Mouse (Mus musculus): ENCODE data around the gene Acsbg1. TPM values are rescaled to one million over a fixed set of nuclear protein-coding genes. Genes with fewer than 3 reads are reported as not detected.

Acsbg1 gene
- total RNA-seq, 2 experiments from 2014 or later: 2.9 TPM; not detected in 1

GRCm38 (mm10) chr9:54558731-54559130, 102.9 kb downstream of the Acsbg1 start:
- no peak for ATAC-seq (replicated peaks; ENCODE audit: poor library complexity)

DNA sequence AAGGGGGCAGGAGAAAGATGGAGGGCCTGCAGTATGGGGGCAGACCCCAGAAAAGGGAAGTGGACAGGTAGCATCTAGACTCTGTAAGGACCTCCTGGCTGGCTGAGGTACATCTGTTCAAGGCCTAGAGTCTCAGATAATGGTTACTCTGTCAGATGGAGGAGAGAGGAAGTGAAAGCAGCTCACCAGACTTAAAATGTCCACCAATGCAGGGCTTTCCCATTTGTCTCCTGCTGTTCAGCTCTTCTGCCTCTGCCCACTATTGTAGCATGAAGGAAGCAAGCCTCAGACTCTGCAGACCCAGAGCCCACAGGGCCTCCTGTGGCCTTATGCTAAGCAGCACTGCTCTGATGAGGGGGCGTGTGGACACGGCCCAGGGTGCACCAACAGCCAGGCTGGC, 106.6 kb downstream of the Acsbg1 start:
- ATAC-seq (replicated peaks; ENCODE audit: poor library complexity): peak; percentile 45

Other genes starting within 250 kb of the Acsbg1 start
- gene Dmxl2, start 160.2 kb downstream of the Acsbg1 start, total RNA-seq (2015): 9.8 and 13.9 TPM in 2 replicates
- gene Dmxl2, start 160.2 kb downstream of the Acsbg1 start, total RNA-seq (2017): 10.3 and 12.6 TPM in 2 replicates
- gene Sh2d7, start 122.9 kb downstream of the Acsbg1 start, total RNA-seq (2015): not detected in 2 replicates
- not detected in 2 replicates for gene Sh2d7, start 122.9 kb downstream of the Acsbg1 start, total RNA-seq (2017)
- 2.0 and 2.4 TPM in 2 replicates for gene Cib2, start 101.7 kb downstream of the Acsbg1 start, total RNA-seq (2015)
- 1.2 and 1.3 TPM in 2 replicates for gene Cib2, start 101.7 kb downstream of the Acsbg1 start, total RNA-seq (2017)
- 126 and 142 TPM in 2 replicates for gene Idh3a, start 75.5 kb downstream of the Acsbg1 start, total RNA-seq (2015)
- gene Idh3a, start 75.5 kb downstream of the Acsbg1 start, total RNA-seq (2017): 74.5 and 85.5 TPM in 2 replicates
- gene Dnaja4, start 37.0 kb upstream of the Acsbg1 start, total RNA-seq (2015): 0.51 and 1.4 TPM in 2 replicates
- 1.3 and 1.8 TPM in 2 replicates for gene Dnaja4, start 37.0 kb upstream of the Acsbg1 start, total RNA-seq (2017)
- 127 and 129 TPM in 2 replicates for gene Wdr61, start 72.6 kb upstream of the Acsbg1 start, total RNA-seq (2015)
- gene Wdr61, start 72.6 kb upstream of the Acsbg1 start, total RNA-seq (2017): 68.9 and 94.4 TPM in 2 replicates
- gene Crabp1, start 102.9 kb upstream of the Acsbg1 start, total RNA-seq (2015): not detected in 2 replicates
- gene Crabp1, start 102.9 kb upstream of the Acsbg1 start, total RNA-seq (2017): not detected in 2 replicates
- gene Ireb2, start 201.9 kb upstream of the Acsbg1 start, total RNA-seq (2015): 38.7 and 53.4 TPM in 2 replicates
- 32.0 and 38.6 TPM in 2 replicates for gene Ireb2, start 201.9 kb upstream of the Acsbg1 start, total RNA-seq (2017)